Mouse (Mus musculus) neural tube, embryonic 11.5 days (tissue): ENCODE data around the gene Prr19. TPM values are rescaled to one million over a fixed set of nuclear protein-coding genes. Genes with fewer than 3 reads are reported as not detected.
"Not testable (repeated sequence)": the region's sequence is repeated elsewhere in the genome, so short reads cannot be mapped to it uniquely, and the experiment has no call there.

Experiments used
- ATAC-seq: fragments of 200-750 bp; cut with Nextera tagmentation; 2 replicates; pipeline ENCODE4 v1.8.0; 2017; ENCODE audit warnings: moderate number of reproducible peaks, mild to moderate bottlenecking, moderate TSS enrichment, moderate library complexity; ENCODE audit not compliant: insufficient read depth, low FRiP score, low TSS enrichment
- DNase-seq: peaks from one replicate; pipeline ENCODE4 v3.0.0-alpha.2; 2015; ENCODE audit warnings: low spot score
- H3K27ac ChIP-seq: fragments of 300-500 bp; sonication (generic); 2 replicates; pipeline ENCODE4 v1.5.1; 2014; ENCODE audit warnings: low read depth, mild to moderate bottlenecking, low read length
- H3K27me3 ChIP-seq: fragments of 300-500 bp; sonication (generic); 2 replicates; pipeline ENCODE4 v1.6.1; 2014; ENCODE audit warnings: mild to moderate bottlenecking, low read length, mixed read lengths; ENCODE audit not compliant: control insufficient read depth, insufficient read depth
- H3K36me3 ChIP-seq: fragments of 300-500 bp; sonication (generic); 2 replicates; pipeline ENCODE4 v1.6.1; 2014; ENCODE audit warnings: mild to moderate bottlenecking, low read length, moderate library complexity, mixed read lengths; ENCODE audit not compliant: control insufficient read depth, insufficient read depth
- H3K4me1 ChIP-seq: fragments of 300-500 bp; sonication (generic); 2 replicates; pipeline ENCODE4 v1.6.1; 2014; ENCODE audit warnings: low read length, mixed read lengths; ENCODE audit not compliant: control insufficient read depth, insufficient read depth
- H3K4me2 ChIP-seq: fragments of 300-500 bp; sonication (generic); 2 replicates; pipeline ENCODE4 v1.6.1; 2014; ENCODE audit warnings: low read depth, mild to moderate bottlenecking, moderate library complexity
- H3K4me3 ChIP-seq: fragments of 300-500 bp; sonication (generic); 2 replicates; pipeline ENCODE4 v1.5.1; 2014; ENCODE audit warnings: low read depth, low read length
- H3K9ac ChIP-seq: fragments of 300-500 bp; sonication (generic); 2 replicates; pipeline ENCODE4 v1.6.1; 2014; ENCODE audit warnings: mild to moderate bottlenecking, low read length
- H3K9me3 ChIP-seq: fragments of 300-500 bp; sonication (generic); 2 replicates; pipeline ENCODE4 v1.6.1; 2016; ENCODE audit warnings: low read length; ENCODE audit not compliant: control insufficient read depth
- WGBS: fragments of 180-500 bp; shearing (Covaris S2); extraction: QIAGEN DNeasy Blood & Tissue Kit; methylation state at CpG from one replicate; pipeline ENCODE4 v1.1.7; 2014; 5-methylcytosine and 5-hydroxymethylcytosine counted together
- polyA plus RNA-seq: library from polyadenylated mRNA; unstranded; fragments of >200 nt; fragmentation: Nextera tagmentation; extraction: Ambion mirVana; gene quantifications from 2 replicates; pipeline ENCODE4 v1.2.1, GENCODE M21; 2014

Prr19 gene
- 0.32 and 1.0 TPM in 2 replicates for polyA plus RNA-seq

GRCm38 (mm10) chr7:25301063-25301462, at the start of gene Prr19:
Prr19 (plus strand) TSS chr7:25301411.
- Histone ChIP-seq H3K9ac (no peak within 1 kb of the TSS), H3K4me1 (peaks cover 7% of the 10 kb centered on the region), H3K27ac (no peak within 1 kb of the TSS), H3K4me3 (no peak within 1 kb of the TSS), H3K27me3 (no peaks in the 10 kb centered on the region), H3K36me3 (no peaks in the 10 kb centered on the region), H3K4me2 (no peak within 1 kb of the TSS), H3K9me3 (no peaks in the 10 kb centered on the region)
- peak; percentile 68 for DNase-seq
- WGBS, result 54% methylated on average over 19 of the region's 19 CpGs
- ATAC-seq, result no peak; the same call in 1 of the 2 replicates

- ATAC-seq (no peak), DNase-seq (no peak)
- peaks cover 30% of the 10 kb centered on the region for H3K4me1 ChIP-seq
- H3K27ac ChIP-seq, result peak overlapping the region; percentile 93
- H3K36me3 ChIP-seq, result no peaks in the 10 kb centered on the region
- H3K4me3 ChIP-seq, result peak overlapping the region; percentile 92; the same call in 1 of the 2 replicates
- H3K27me3 ChIP-seq, result no peaks in the 10 kb centered on the region
- H3K9me3 ChIP-seq, result no peaks in the 10 kb centered on the region
- H3K4me2 ChIP-seq, result peak overlapping the region; percentile 92
- WGBS, result 15% methylated on average over 8 of the region's 8 CpGs
- H3K9ac ChIP-seq, result peak overlapping the region; percentile 54
Observed at GRCm38 (mm10) chr7:25251822-25252221, 49.4 kb upstream of the Prr19 start.

- no peaks in the 10 kb centered on the region for H3K4me1 ChIP-seq
- no peak overlapping the region for H3K4me2 ChIP-seq
- DNase-seq, result no peak
- no peaks in the 10 kb centered on the region for H3K27me3 ChIP-seq
- H3K27ac ChIP-seq, result no peak overlapping the region
- no peak for ATAC-seq
- no peaks in the 10 kb centered on the region for H3K36me3 ChIP-seq
- no peak overlapping the region for H3K4me3 ChIP-seq
- no peaks in the 10 kb centered on the region for H3K9me3 ChIP-seq
- 75% methylated on average over 1 of the region's 1 CpGs for WGBS
- no peak overlapping the region for H3K9ac ChIP-seq
Observed at GRCm38 (mm10) chr7:25261896-25262295, 39.3 kb upstream of the Prr19 start.

GRCm38 (mm10) chr7:25263968-25264870, 37.0 kb upstream of the Prr19 start:
- Histone ChIP-seq H3K9me3 (no peaks in the 10 kb centered on the region), H3K9ac (no peak overlapping the region), H3K27me3 (no peaks in the 10 kb centered on the region), H3K27ac (no peak overlapping the region), H3K4me2 (no peak overlapping the region), H3K4me1 (0 out of 2 replicates have a peak, but pooled peaks cover 6% of the 10 kb centered on the region), H3K36me3 (no peaks in the 10 kb centered on the region), H3K4me3 (no peak overlapping the region)
- 19% methylated on average over 17 of the region's 17 CpGs for WGBS
- ATAC-seq (no peak), DNase-seq (no peak)

GRCm38 (mm10) chr7:25265743-25266142, 35.5 kb upstream of the Prr19 start:
- not testable (repeated sequence) for H3K36me3 ChIP-seq, H3K4me1 ChIP-seq, ATAC-seq, DNase-seq, H3K4me2 ChIP-seq, H3K9ac ChIP-seq, H3K9me3 ChIP-seq, H3K4me3 ChIP-seq, H3K27ac ChIP-seq, H3K27me3 ChIP-seq
- 91% methylated on average over 5 of the region's 5 CpGs for WGBS

- Histone ChIP-seq H3K4me1 (peaks cover 6% of the 10 kb centered on the region; the same call in 1 of the 2 replicates), H3K9ac (no peak overlapping the region), H3K4me2 (no peak overlapping the region), H3K27me3 (no peaks in the 10 kb centered on the region), H3K4me3 (no peak overlapping the region), H3K27ac (no peak overlapping the region), H3K9me3 (no peaks in the 10 kb centered on the region), H3K36me3 (no peaks in the 10 kb centered on the region)
- DNase-seq (no peak), ATAC-seq (no peak)
- WGBS, result 90% methylated on average over 8 of the region's 8 CpGs
Observed at GRCm38 (mm10) chr7:25266180-25266962, 34.8 kb upstream of the Prr19 start.

GRCm38 (mm10) chr7:25267301-25267750, 33.9 kb upstream of the Prr19 start, which contains the start of gene Cic:
Cic (plus strand) TSS chr7:25267704.
- H3K4me3 ChIP-seq, result peak within 1 kb of the TSS; percentile 65
- DNase-seq (peak; percentile 98), ATAC-seq (peak; percentile 86)
- peak within 1 kb of the TSS; percentile 66 for H3K4me2 ChIP-seq
- no peaks in the 10 kb centered on the region for H3K27me3 ChIP-seq
- H3K27ac ChIP-seq, result peak within 1 kb of the TSS; percentile 58
- H3K4me1 ChIP-seq, result peaks cover 6% of the 10 kb centered on the region; the same call in 1 of the 2 replicates
- under 1% methylated on average over 29 of the region's 29 CpGs for WGBS
- peak within 1 kb of the TSS; percentile 60 for H3K9ac ChIP-seq
- no peaks in the 10 kb centered on the region; the same call in 1 of the 2 replicates for H3K36me3 ChIP-seq
- H3K9me3 ChIP-seq, result no peaks in the 10 kb centered on the region

- Histone ChIP-seq H3K4me1 (peaks cover 6% of the 10 kb centered on the region; the same call in 1 of the 2 replicates), H3K9ac (peak overlapping the region; percentile 60), H3K9me3 (no peaks in the 10 kb centered on the region), H3K27ac (peak overlapping the region; percentile 58), H3K4me2 (peak overlapping the region; percentile 66), H3K36me3 (no peaks in the 10 kb centered on the region; the same call in 1 of the 2 replicates), H3K4me3 (peak overlapping the region; percentile 65), H3K27me3 (no peaks in the 10 kb centered on the region)
- under 1% methylated on average over 33 of the region's 33 CpGs for WGBS
- DNase-seq (peak; percentile 98), ATAC-seq (peak; percentile 94)
Observed at GRCm38 (mm10) chr7:25267751-25268463, 33.3 kb upstream of the Prr19 start.
